Mouse (Mus musculus) small intestine, adult 2 months (tissue): ENCODE measurements around the gene Chgb. TPM values are rescaled to one million over a fixed set of nuclear protein-coding genes. Genes with fewer than 3 reads are reported as not detected.

Experiments used
- H3K27ac ChIP-seq: fragments of 200-500 bp; 2 replicates; pipeline ENCODE4 v1.5.1; 2012; ENCODE audit warnings: low read depth, low read length, control low read depth, inconsistent platforms; ENCODE audit not compliant: insufficient read depth
- H3K27me3 ChIP-seq: fragments of 200-500 bp; 2 replicates; pipeline ENCODE4 v1.6.1; 2012; ENCODE audit warnings: mild to moderate bottlenecking, moderate library complexity, low read length, inconsistent platforms; ENCODE audit not compliant: control insufficient read depth, insufficient read depth
- H3K36me3 ChIP-seq: fragments of 200-500 bp; 2 replicates; pipeline ENCODE4 v1.6.1; 2012; ENCODE audit warnings: mild to moderate bottlenecking, low read length, control low read depth, inconsistent platforms; ENCODE audit not compliant: control insufficient read depth, insufficient read depth
- H3K4me1 ChIP-seq: fragments of 200-500 bp; 2 replicates; pipeline ENCODE4 v1.6.1; 2012; ENCODE audit warnings: low read length, inconsistent platforms, mixed read lengths; ENCODE audit not compliant: control insufficient read depth, insufficient read depth, insufficient read length
- H3K4me3 ChIP-seq: fragments of 200-500 bp; 2 replicates; pipeline ENCODE4 v1.5.1; 2012; ENCODE audit warnings: low read depth, mild to moderate bottlenecking, control low read depth, inconsistent platforms, low read length, moderate library complexity
- CTCF ChIP-seq: fragments of 200-500 bp; IDR thresholded peaks from 2 replicates; pipeline ENCODE4 v1.5.1; 2012; ENCODE audit warnings: low read depth, mild to moderate bottlenecking, control low read depth, inconsistent platforms, low read length, moderate library complexity, mixed read lengths; ENCODE audit not compliant: insufficient replicate concordance, insufficient read length; ENCODE audit errors: extremely low read depth
- POLR2A ChIP-seq: fragments of 200-500 bp; IDR thresholded peaks from 2 replicates; pipeline ENCODE4 v1.6.1; 2012; ENCODE audit warnings: low read depth, mild to moderate bottlenecking, control low read depth, inconsistent platforms, low read length, moderate library complexity
- WGBS: fragments of 180-500 bp; shearing (Covaris S2); methylation state at CpG from one replicate; pipeline ENCODE4 v1.1.7; 2018; 5-methylcytosine and 5-hydroxymethylcytosine counted together
- polyA plus RNA-seq: library from polyadenylated mRNA; depleted of rRNA; stranded (reverse); fragments of >200 nt; gene quantifications from 2 replicates; pipeline ENCODE4 v1.2.3, GENCODE M21; 2012; rRNA removed

Gene Chgb
- 9.3 and 14.8 TPM in 2 replicates for polyA plus RNA-seq

DNA sequence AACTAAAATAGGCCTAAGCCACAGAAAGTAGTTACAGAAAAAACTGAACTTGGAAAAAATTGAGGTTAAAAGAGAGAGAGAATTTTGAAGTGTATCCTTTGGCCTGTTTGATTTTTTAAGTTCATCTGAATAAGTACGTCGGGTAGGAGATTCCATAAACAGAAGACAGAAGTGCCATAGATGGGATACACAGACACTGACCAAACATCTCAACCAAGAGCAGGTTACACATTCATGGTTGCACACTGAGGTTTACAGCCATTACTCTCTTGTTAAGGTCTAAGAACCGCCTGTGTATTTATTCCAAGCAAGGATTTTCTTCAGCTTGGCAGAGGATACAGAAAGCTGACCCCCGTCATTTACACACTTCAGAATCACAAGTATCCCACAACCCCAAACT lies at the start of gene Chgb:
TSS of gene Chgb (plus strand) at position 301 of the 400 bp plus-strand sequence.
- Histone ChIP-seq H3K4me3 (no peak within 1 kb of the TSS), H3K27me3 (0 out of 2 replicates have a peak, but pooled peaks cover 5% of the 10 kb centered on the region), H3K36me3 (no peaks in the 10 kb centered on the region), H3K4me1 (peaks cover 4% of the 10 kb centered on the region; the same call in 1 of the 2 replicates), H3K27ac (no peak within 1 kb of the TSS)
- WGBS = 16% methylated on average over 4 of the region's 4 CpGs
- TF ChIP-seq CTCF (no peak), POLR2A (no peak)

DNA sequence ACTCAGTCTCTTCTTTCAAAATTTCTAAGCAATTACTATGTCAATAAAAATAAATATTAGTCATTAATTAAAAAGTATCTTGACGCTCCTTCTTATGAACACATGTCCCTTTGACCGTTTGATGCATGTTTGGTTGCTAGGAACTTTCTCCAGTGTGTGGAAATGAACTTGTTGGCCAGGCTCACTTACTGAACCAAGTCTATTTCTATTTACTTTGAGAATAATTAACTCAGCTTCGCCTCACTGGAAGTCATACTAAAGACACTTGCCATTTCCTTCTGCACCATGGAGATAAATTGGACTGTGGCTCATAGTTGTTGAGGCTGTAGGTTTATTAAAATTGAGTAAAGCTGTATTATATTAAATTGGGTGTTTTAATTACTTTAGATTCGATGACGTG lies 48.1 kb upstream of the Chgb start:
- H3K27ac ChIP-seq = no peak overlapping the region
- H3K4me3 ChIP-seq = no peak overlapping the region
- no peaks in the 10 kb centered on the region for H3K27me3 ChIP-seq
- 25% methylated on average over 5 of the region's 5 CpGs for WGBS
- no peaks in the 10 kb centered on the region for H3K4me1 ChIP-seq
- TF ChIP-seq CTCF (no peak), POLR2A (no peak)
- no peaks in the 10 kb centered on the region for H3K36me3 ChIP-seq

DNA sequence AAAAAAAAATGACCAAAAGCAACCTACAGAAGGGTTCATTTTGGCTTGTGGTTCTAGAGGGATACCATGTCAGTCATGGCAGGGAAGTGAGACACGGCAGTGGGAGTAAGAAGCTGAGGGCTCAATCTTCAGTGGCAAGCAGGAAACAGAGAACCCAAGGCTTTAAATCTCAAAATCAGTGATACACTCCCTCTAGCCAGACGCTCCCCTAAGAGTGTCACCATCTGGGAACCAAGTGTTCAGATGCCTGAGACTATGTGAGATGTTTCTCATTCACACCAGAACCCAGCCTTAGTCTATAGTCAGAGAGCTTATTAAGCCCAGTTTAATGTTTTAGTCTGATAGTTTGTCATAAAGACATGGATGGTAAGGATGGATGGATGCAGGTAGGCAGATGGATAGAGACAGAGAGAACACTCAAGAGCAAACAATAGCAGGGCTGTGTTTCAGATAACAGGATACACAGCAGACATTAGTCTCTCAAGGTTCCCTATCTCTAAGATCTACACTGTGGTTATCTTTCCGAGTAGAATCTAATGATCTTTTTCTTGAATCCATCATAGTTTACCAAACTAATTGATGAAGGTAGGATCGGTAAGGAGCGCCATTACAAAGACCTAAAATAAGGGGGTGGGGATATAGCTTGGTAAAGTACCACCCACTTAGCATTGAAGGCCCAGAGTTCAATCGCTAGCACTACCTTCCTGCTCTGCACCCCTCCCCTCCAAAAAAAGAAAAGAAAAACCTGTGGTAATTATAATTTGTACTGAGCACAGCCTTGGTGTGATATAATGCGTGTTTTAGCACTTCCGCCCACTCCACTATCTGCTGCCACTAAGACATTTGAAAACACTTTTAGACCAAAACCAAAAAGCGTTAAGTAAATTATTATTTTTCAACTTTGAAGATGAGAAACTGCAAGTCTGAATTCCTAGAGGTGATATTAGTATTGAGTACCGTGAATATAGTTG lies 47.2 kb upstream of the Chgb start:
- Histone ChIP-seq H3K27me3 (no peaks in the 10 kb centered on the region), H3K27ac (no peak overlapping the region), H3K4me3 (no peak overlapping the region), H3K4me1 (no peaks in the 10 kb centered on the region), H3K36me3 (no peaks in the 10 kb centered on the region)
- 89% methylated on average over 10 of the region's 10 CpGs for WGBS
- TF ChIP-seq CTCF (no peak), POLR2A (no peak)

DNA sequence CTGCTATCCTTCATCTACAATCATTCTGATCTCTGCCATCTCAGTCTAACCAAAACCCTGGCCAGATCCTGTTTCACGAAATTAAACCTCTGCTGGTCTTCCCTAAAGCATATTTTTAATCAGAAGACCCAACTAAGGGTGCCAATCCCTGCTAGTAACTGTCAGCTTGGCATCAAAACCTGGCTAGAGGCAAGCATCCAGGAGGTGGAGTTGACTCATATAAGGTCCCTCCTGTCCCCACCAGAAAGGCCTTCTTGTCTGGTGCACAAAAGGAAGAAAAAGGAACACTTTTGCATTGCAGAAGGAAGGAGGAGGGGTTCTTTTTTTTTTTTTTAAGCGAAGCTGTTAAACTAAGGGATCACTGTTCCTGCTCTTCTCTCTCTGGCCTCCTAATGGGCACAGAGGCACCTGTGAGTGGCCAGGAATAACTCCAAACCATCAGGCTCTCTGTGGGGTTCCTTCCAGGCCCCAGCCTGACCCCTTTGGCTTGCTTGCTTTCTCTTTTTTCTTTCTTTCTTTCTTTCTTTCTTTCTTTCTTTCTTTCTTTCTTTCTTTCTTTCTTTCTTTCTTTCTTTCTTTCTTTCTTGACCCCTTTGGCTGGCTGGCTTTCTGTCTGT lies 42.2 kb upstream of the Chgb start:
- H3K4me1 ChIP-seq = no peaks in the 10 kb centered on the region
- no peak overlapping the region for H3K27ac ChIP-seq
- H3K27me3 ChIP-seq = no peaks in the 10 kb centered on the region
- no peaks in the 10 kb centered on the region for H3K36me3 ChIP-seq
- TF ChIP-seq CTCF = no peak
- no peak for TF ChIP-seq POLR2A
- H3K4me3 ChIP-seq = no peak overlapping the region
- 66% methylated on average over 2 of the region's 2 CpGs for WGBS

DNA sequence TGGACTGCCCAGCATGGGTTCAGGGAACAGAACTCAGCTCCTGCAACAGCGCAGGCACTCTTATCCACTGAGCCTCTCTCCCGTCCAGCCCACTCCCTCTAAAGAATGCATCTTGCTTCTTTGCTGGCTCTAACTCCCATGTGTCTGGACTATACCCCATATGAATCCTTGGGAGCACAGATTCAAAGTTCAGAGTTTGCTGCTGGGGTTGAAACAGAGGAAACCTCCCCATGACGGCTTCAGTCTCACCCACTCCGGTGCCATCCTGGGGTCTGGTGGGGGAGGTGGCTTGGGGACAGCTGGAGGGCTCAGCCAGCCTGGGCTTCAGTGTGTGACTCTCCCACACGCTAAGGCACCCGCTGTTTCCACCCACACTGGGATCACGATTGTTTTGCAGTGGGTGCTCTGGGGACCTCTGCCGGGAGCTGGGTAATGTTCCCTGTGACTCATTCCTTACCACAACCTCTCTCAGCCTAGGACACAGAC lies 39.2 kb upstream of the Chgb start:
- no peak overlapping the region for H3K4me3 ChIP-seq
- no peaks in the 10 kb centered on the region for H3K36me3 ChIP-seq
- H3K27ac ChIP-seq = no peak overlapping the region
- WGBS = 81% methylated on average over 8 of the region's 8 CpGs
- H3K4me1 ChIP-seq = no peaks in the 10 kb centered on the region
- TF ChIP-seq CTCF = no peak
- TF ChIP-seq POLR2A = no peak
- no peaks in the 10 kb centered on the region for H3K27me3 ChIP-seq

DNA sequence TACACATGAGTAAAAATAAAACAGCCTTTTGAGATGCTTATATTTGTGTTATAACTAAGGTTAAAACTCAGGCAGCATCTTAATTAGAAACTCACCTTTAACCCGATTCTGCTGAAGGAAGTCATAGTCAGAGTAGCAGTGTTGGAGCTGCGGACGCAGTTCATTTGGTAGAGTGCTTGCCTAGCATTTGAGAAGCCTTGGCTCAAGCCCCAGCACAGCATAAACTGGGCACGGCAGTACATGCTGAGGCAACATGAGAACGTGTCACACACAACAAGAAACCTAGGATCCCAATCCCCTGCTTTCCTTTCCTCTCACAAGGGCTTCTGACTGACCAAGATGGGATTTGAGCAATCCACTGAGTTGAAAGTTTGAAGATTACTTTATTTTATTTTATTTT lies 36.2 kb upstream of the Chgb start:
- no peaks in the 10 kb centered on the region for H3K36me3 ChIP-seq
- no peaks in the 10 kb centered on the region for H3K4me1 ChIP-seq
- H3K27me3 ChIP-seq = no peaks in the 10 kb centered on the region
- 96% methylated on average over 5 of the region's 5 CpGs for WGBS
- H3K27ac ChIP-seq = no peak overlapping the region
- H3K4me3 ChIP-seq = no peak overlapping the region
- TF ChIP-seq POLR2A = no peak
- TF ChIP-seq CTCF = no peak

DNA sequence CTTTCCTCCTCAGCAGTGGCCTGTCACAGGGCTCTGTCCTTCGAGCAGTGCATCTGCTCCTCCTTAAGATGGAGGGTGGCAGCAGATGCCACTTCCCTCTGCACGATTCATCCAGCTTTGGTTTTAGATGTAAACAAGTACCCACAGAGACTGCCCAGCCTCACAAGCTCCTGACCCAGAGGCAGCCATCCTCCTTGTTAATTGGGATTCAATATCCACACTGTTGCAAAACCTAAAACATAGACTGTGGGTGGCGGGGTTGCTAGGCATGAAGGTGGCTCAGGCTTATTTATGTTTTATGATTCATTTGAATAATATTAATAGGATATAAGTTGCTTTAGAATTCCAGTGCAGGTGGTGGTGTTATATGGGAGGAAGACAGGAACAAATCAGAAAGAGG lies 35.0 kb upstream of the Chgb start:
- Histone ChIP-seq H3K36me3 (no peaks in the 10 kb centered on the region), H3K4me1 (no peaks in the 10 kb centered on the region), H3K27ac (no peak overlapping the region), H3K27me3 (no peaks in the 10 kb centered on the region), H3K4me3 (no peak overlapping the region)
- no peak for TF ChIP-seq CTCF
- TF ChIP-seq POLR2A = no peak
- 88% methylated on average over 3 of the region's 3 CpGs for WGBS
